Mouse (Mus musculus) urinary bladder, postnatal 0 days (tissue): ENCODE data around the gene Ppip5k1. TPM values are rescaled to one million over a fixed set of nuclear protein-coding genes. Genes with fewer than 3 reads are reported as not detected.

Experiments used
- polyA plus RNA-seq: library from polyadenylated mRNA; unstranded; fragments of >200 nt; fragmentation: Nextera tagmentation; extraction: Ambion mirVana; gene quantifications from 2 replicates; pipeline ENCODE4 v1.2.1, GENCODE M21; 2015

Gene Ppip5k1
- 8.2 and 8.4 TPM in 2 replicates for polyA plus RNA-seq

GRCm38 (mm10) chr2:121354820-121355592 lies at the start of gene Ppip5k1:
TSS of gene Ppip5k1 (minus strand) at chr2:121355396.

GRCm38 (mm10) chr2:121386961-121387575 lies 31.9 kb upstream of the Ppip5k1 start, which contains the start of gene Strc:
TSS of gene Strc (minus strand) at chr2:121387168.

GRCm38 (mm10) chr2:121357494-121357893 lies 2.3 kb upstream of the Ppip5k1 start, which contains the start of gene Ckmt1:
TSS of gene Ckmt1 (plus strand) at chr2:121357714.

GRCm38 (mm10) chr2:121288901-121289729 lies 66.1 kb downstream of the Ppip5k1 start, which contains the start of gene Map1a:
TSS of gene Map1a (plus strand) at chr2:121289600.

GRCm38 (mm10) chr2:121271236-121271927 lies 83.8 kb downstream of the Ppip5k1 start, which contains the start of gene Trp53bp1:
TSS of gene Trp53bp1 (minus strand) at chr2:121271407.

Other genes with a start within 250 kb of the Ppip5k1 start
- gene Tgm7, start 245.6 kb downstream of the Ppip5k1 start, polyA plus RNA-seq: not detected in 2 replicates
- gene Adal, start 215.0 kb downstream of the Ppip5k1 start, polyA plus RNA-seq: 8.5 and 10.5 TPM in 2 replicates
- 11.3 and 12.6 TPM in 2 replicates for gene Lcmt2, start 214.7 kb downstream of the Ppip5k1 start, polyA plus RNA-seq
- gene Tubgcp4, start 184.7 kb downstream of the Ppip5k1 start, polyA plus RNA-seq: 17.4 and 19.6 TPM in 2 replicates
- gene Zscan29, start 184.3 kb downstream of the Ppip5k1 start, polyA plus RNA-seq: 4.8 TPM in 2 replicates
- gene Trp53bp1, start 84.0 kb downstream of the Ppip5k1 start, polyA plus RNA-seq: 15.2 and 16.1 TPM in 2 replicates
- 5.1 and 7.2 TPM in 2 replicates for gene Map1a, start 65.8 kb downstream of the Ppip5k1 start, polyA plus RNA-seq
- 25.7 and 29.6 TPM in 2 replicates for gene Ckmt1, start 2.3 kb upstream of the Ppip5k1 start, polyA plus RNA-seq
- not detected in 2 replicates for gene Strc, start 31.8 kb upstream of the Ppip5k1 start, polyA plus RNA-seq
- 344 and 398 TPM in 2 replicates for gene Pdia3, start 58.4 kb upstream of the Ppip5k1 start, polyA plus RNA-seq
- gene Catsper2, start 58.4 kb upstream of the Ppip5k1 start, polyA plus RNA-seq: 1.2 and 2.3 TPM in 2 replicates
- gene Ell3, start 88.9 kb upstream of the Ppip5k1 start, polyA plus RNA-seq: 1.7 and 2.0 TPM in 2 replicates
- gene Serf2, start 93.8 kb upstream of the Ppip5k1 start, polyA plus RNA-seq: 369 and 420 TPM in 2 replicates
- 64.0 and 65.0 TPM in 2 replicates for gene Hypk, start 97.9 kb upstream of the Ppip5k1 start, polyA plus RNA-seq
- gene Serinc4, start 101.4 kb upstream of the Ppip5k1 start, polyA plus RNA-seq: 0.06 and 0.17 TPM in 2 replicates
- gene Mfap1b, start 118.7 kb upstream of the Ppip5k1 start, polyA plus RNA-seq: 26.0 and 30.9 TPM in 2 replicates
- gene Mfap1a, start 151.3 kb upstream of the Ppip5k1 start, polyA plus RNA-seq: 12.4 and 13.6 TPM in 2 replicates
- gene Wdr76, start 151.3 kb upstream of the Ppip5k1 start, polyA plus RNA-seq: 2.6 and 2.7 TPM in 2 replicates